Mouse (Mus musculus): ENCODE results near the gene Gatad2a. TPM values are rescaled to one million over a fixed set of nuclear protein-coding genes. Genes with fewer than 3 reads are reported as not detected.
A peak's percentile ranks its signal among the peaks of the same experiment; 100 is the strongest.
"Not testable (repeated sequence)": the region's sequence is repeated elsewhere in the genome, so short reads cannot be mapped to it uniquely, and the experiment has no call there.

Gene Gatad2a
- polyA plus RNA-seq, 1 experiment from 2014 or later: 36.3 TPM

- H3K36me3 ChIP-seq: 0 out of 2 replicates have a peak, but pooled peaks cover 2% of the 10 kb centered on the region
- H3K4me2 ChIP-seq: no peak overlapping the region
- H3K27me3 ChIP-seq: no peaks in the 10 kb centered on the region
- no peak for ATAC-seq (ENCODE audit: insufficient number of reproducible peaks, low FRiP score, low TSS enrichment, low read depth)
- H3K9ac ChIP-seq: no peak overlapping the region
- H3K4me1 ChIP-seq: peaks cover 13% of the 10 kb centered on the region; the same call in 1 of the 2 replicates
- H3K4me3 ChIP-seq: no peak overlapping the region
- no peaks in the 10 kb centered on the region for H3K9me3 ChIP-seq
- H3K27ac ChIP-seq: no peak overlapping the region
- WGBS: 48% methylated on average over 1 of the region's 1 CpGs
These were observed 38.8 kb downstream of the Gatad2a start for GRCm38 (mm10) chr8:69957419-69957818.

- ATAC-seq (ENCODE audit: insufficient number of reproducible peaks, low FRiP score, low TSS enrichment, low read depth): no peak
- Histone ChIP-seq H3K27ac (no peak overlapping the region), H3K9ac (no peak overlapping the region), H3K36me3 (0 out of 2 replicates have a peak, but pooled peaks cover 2% of the 10 kb centered on the region), H3K27me3 (no peaks in the 10 kb centered on the region), H3K4me2 (no peak overlapping the region), H3K4me1 (peaks cover 13% of the 10 kb centered on the region; the same call in 1 of the 2 replicates), H3K4me3 (no peak overlapping the region), H3K9me3 (no peaks in the 10 kb centered on the region)
- WGBS: 60% methylated on average over 2 of the region's 2 CpGs
These were observed 39.5 kb downstream of the Gatad2a start for GRCm38 (mm10) chr8:69956651-69957050.

- no peak overlapping the region for H3K27ac ChIP-seq
- 68% methylated on average over 1 of the region's 1 CpGs for WGBS
These were observed 41.5 kb downstream of the Gatad2a start for GRCm38 (mm10) chr8:69954642-69955041.

DNA sequence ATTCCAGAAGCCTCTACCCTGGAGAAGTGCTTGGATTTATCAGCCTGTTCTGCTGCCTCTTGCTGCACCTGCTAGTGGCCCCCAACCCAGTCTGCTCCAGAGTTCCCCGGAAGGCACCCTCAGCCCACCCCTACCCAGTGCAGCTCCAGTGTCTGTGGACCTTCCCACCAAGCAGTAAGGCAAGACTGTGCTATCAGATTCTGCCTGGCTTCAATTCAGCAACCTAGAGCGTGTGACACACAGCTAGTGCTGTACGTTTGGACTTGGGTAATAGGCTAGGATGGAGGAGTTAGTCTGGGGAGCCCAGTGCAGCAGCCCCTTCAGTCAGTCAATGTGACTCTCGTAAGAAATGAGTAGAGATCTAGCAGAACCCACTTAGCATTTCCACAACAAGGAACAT, 42.0 kb downstream of the Gatad2a start:
- H3K4me1 ChIP-seq: peaks cover 6% of the 10 kb centered on the region; the same call in 1 of the 2 replicates
- no peak for ATAC-seq (ENCODE audit: insufficient number of reproducible peaks, low FRiP score, low TSS enrichment, low read depth)
- H3K9me3 ChIP-seq: no peaks in the 10 kb centered on the region
- H3K9ac ChIP-seq: no peak overlapping the region
- H3K27ac ChIP-seq: no peak overlapping the region
- no peak overlapping the region for H3K4me3 ChIP-seq
- H3K36me3 ChIP-seq: peaks cover 5% of the 10 kb centered on the region; the same call in 1 of the 2 replicates
- H3K4me2 ChIP-seq: no peak overlapping the region
- WGBS: 75% methylated on average over 4 of the region's 4 CpGs
- H3K27me3 ChIP-seq: no peaks in the 10 kb centered on the region

More at GRCm38 (mm10) chr8:69954642-69955041, 41.5 kb downstream of the Gatad2a start:
- ATAC-seq (ENCODE audit: insufficient number of reproducible peaks, low FRiP score, low TSS enrichment, low read depth): no peak
- H3K4me1 ChIP-seq: peaks cover 10% of the 10 kb centered on the region; the same call in 1 of the 2 replicates
- H3K36me3 ChIP-seq: peaks cover 4% of the 10 kb centered on the region; the same call in 1 of the 2 replicates
- no peak overlapping the region for H3K4me3 ChIP-seq
- H3K9ac ChIP-seq: no peak overlapping the region
- no peak overlapping the region for H3K4me2 ChIP-seq
- H3K9me3 ChIP-seq: no peaks in the 10 kb centered on the region
- H3K27me3 ChIP-seq: no peaks in the 10 kb centered on the region

DNA sequence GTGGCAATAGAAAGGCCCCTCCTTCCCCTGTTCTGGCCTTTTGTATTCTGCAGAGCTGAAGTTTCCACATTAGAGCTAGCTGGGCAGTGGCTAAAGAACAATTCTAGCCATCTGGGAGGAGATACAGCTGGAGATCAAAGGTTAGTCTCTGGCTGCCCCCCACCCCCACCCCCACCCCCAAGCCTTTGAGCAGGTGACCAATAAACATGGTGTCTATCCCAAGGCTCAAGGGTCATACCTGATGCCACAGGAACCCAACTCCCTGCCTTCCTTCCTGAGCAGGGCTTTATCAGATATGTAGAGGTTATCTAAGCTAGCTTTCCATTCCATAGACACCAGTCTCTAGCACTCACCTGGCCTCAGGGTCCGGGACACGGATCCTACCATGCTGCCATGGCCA, 45.9 kb downstream of the Gatad2a start:
- H3K9ac ChIP-seq: no peak overlapping the region
- H3K4me1 ChIP-seq: no peaks in the 10 kb centered on the region
- no peak for ATAC-seq (ENCODE audit: insufficient number of reproducible peaks, low FRiP score, low TSS enrichment, low read depth)
- H3K27me3 ChIP-seq: no peaks in the 10 kb centered on the region
- H3K36me3 ChIP-seq: peaks cover 25% of the 10 kb centered on the region
- no peaks in the 10 kb centered on the region for H3K9me3 ChIP-seq
- no peak overlapping the region for H3K4me3 ChIP-seq
- WGBS: 96% methylated on average over 2 of the region's 2 CpGs
- no peak overlapping the region for H3K4me2 ChIP-seq
- H3K27ac ChIP-seq: no peak overlapping the region

DNA sequence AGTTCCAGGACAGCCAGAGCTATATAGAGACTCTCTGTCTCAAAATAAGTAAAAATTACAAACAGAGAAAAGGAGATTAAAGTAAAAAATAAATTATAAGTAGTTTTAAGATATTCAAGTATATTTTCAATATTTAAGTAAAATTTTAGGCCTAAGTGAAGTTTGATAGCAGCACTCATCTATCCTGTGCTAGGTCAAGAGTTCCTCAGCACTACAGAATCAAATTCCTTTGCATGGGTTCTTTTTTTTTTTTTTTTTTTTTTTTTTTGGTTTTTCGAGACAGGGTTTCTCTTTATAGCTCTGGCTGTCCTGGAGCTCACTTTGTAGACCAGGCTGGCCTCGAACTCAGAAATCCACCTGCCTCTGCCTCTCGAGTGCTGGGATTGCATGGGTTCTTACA, 53.7 kb downstream of the Gatad2a start:
- WGBS: 80% methylated on average over 3 of the region's 3 CpGs

GRCm38 (mm10) chr8:69940386-69940785, 55.8 kb downstream of the Gatad2a start:
- Histone ChIP-seq H3K36me3 (peaks cover 10% of the 10 kb centered on the region), H3K9me3 (no peaks in the 10 kb centered on the region), H3K9ac (no peak overlapping the region), H3K4me3 (no peak overlapping the region), H3K27me3 (no peaks in the 10 kb centered on the region), H3K4me2 (no peak overlapping the region), H3K4me1 (peaks cover 20% of the 10 kb centered on the region), H3K27ac (no peak overlapping the region)
- WGBS: 91% methylated on average over 2 of the region's 2 CpGs
- ATAC-seq (ENCODE audit: insufficient number of reproducible peaks, low FRiP score, low TSS enrichment, low read depth): no peak

More for the DNA sequence above, 53.7 kb downstream of the Gatad2a start:
- H3K27ac ChIP-seq; H3K9me3 ChIP-seq; H3K4me2 ChIP-seq; H3K4me3 ChIP-seq; H3K27me3 ChIP-seq; ATAC-seq (ENCODE audit: insufficient number of reproducible peaks, low FRiP score, low TSS enrichment, low read depth); H3K9ac ChIP-seq: not testable (repeated sequence)
- Histone ChIP-seq H3K36me3 (peaks cover 10% of the 10 kb centered on the region), H3K4me1 (peaks cover 14% of the 10 kb centered on the region)

DNA sequence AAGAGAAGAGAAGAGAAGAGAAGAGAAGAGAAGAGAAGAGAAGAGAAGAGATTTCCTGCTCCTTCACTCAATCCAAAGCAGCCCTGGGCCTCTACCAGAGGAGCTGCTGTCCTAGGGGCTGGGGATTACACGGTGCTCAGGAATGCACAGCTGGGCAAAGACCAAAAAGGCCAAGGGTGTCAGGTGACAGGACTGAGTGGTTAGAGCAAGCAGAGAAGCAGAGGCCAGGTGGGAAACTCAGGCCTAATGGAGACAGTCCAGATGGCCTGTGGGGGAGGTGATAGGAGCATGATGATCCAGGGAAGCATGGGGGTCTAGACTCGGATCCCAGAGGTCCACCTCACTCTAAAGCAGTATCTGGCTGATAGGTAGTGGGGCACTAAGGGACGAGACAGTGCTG, 56.6 kb downstream of the Gatad2a start:
- WGBS: 23% methylated on average over 3 of the region's 3 CpGs
- no peaks in the 10 kb centered on the region for H3K9me3 ChIP-seq
- ATAC-seq (ENCODE audit: insufficient number of reproducible peaks, low FRiP score, low TSS enrichment, low read depth): no peak
- no peak overlapping the region for H3K27ac ChIP-seq
- H3K4me3 ChIP-seq: no peak overlapping the region
- no peaks in the 10 kb centered on the region for H3K27me3 ChIP-seq
- peaks cover 20% of the 10 kb centered on the region for H3K4me1 ChIP-seq
- peaks cover 17% of the 10 kb centered on the region for H3K36me3 ChIP-seq
- no peak overlapping the region for H3K9ac ChIP-seq
- no peak overlapping the region for H3K4me2 ChIP-seq

GRCm38 (mm10) chr8:69938245-69938982, 57.8 kb downstream of the Gatad2a start:
- no peaks in the 10 kb centered on the region for H3K27me3 ChIP-seq
- no peaks in the 10 kb centered on the region for H3K9me3 ChIP-seq

DNA sequence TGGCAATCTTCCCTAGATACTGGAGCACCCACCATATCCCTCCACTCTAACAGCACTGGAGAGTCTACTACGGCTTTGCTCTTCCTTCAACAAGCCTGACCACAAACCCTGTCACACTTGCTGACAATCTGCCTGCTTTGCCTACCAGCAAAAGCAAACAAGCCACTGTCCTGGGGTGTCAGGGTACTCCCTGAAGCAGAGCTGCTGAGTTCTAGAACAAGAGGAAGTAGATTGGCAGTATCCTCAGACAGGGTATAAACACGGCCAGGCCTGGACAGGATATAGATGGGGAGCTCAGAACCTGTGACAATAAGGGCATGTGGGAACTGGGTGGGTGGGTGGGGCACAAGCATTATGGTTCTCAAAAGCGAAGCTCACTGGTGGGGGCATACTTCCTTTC, 58.7 kb downstream of the Gatad2a start:
- WGBS: 81% methylated on average over 3 of the region's 3 CpGs
- no peak overlapping the region for H3K4me2 ChIP-seq
- 0 out of 2 replicates have a peak overlapping the region, but pooled peaks have one; percentile 35 for H3K27ac ChIP-seq
- H3K36me3 ChIP-seq: peaks cover 30% of the 10 kb centered on the region
- no peak overlapping the region for H3K9ac ChIP-seq
- peaks cover 20% of the 10 kb centered on the region for H3K4me1 ChIP-seq
- no peaks in the 10 kb centered on the region for H3K27me3 ChIP-seq
- no peak for ATAC-seq (ENCODE audit: insufficient number of reproducible peaks, low FRiP score, low TSS enrichment, low read depth)
- no peaks in the 10 kb centered on the region for H3K9me3 ChIP-seq
- no peak overlapping the region for H3K4me3 ChIP-seq

More at GRCm38 (mm10) chr8:69938245-69938982, 57.8 kb downstream of the Gatad2a start:
- WGBS: 79% methylated on average over 6 of the region's 6 CpGs
- H3K36me3 ChIP-seq: peaks cover 29% of the 10 kb centered on the region
- no peak overlapping the region for H3K4me2 ChIP-seq
- no peak overlapping the region for H3K9ac ChIP-seq
- no peak overlapping the region for H3K27ac ChIP-seq
- H3K4me1 ChIP-seq: peaks cover 20% of the 10 kb centered on the region
- ATAC-seq (ENCODE audit: insufficient number of reproducible peaks, low FRiP score, low TSS enrichment, low read depth): no peak
- H3K4me3 ChIP-seq: no peak overlapping the region

GRCm38 (mm10) chr8:69936050-69936794, 60.0 kb downstream of the Gatad2a start:
- no peaks in the 10 kb centered on the region for H3K9me3 ChIP-seq
- H3K36me3 ChIP-seq: peaks cover 30% of the 10 kb centered on the region
- no peak overlapping the region for H3K4me2 ChIP-seq
- H3K4me3 ChIP-seq: no peak overlapping the region
- peak; percentile 61 for ATAC-seq (ENCODE audit: insufficient number of reproducible peaks, low FRiP score, low TSS enrichment, low read depth)
- no peak overlapping the region for H3K9ac ChIP-seq
- H3K27ac ChIP-seq: peak overlapping the region; percentile 54
- H3K27me3 ChIP-seq: no peaks in the 10 kb centered on the region
- 65% methylated on average over 7 of the region's 7 CpGs for WGBS
- H3K4me1 ChIP-seq: peaks cover 20% of the 10 kb centered on the region

GRCm38 (mm10) chr8:69935431-69935830, 60.8 kb downstream of the Gatad2a start:
- H3K27me3 ChIP-seq: no peaks in the 10 kb centered on the region
- no peaks in the 10 kb centered on the region for H3K9me3 ChIP-seq
- 96% methylated on average over 3 of the region's 3 CpGs for WGBS
- peaks cover 30% of the 10 kb centered on the region for H3K36me3 ChIP-seq
- no peak overlapping the region for H3K4me2 ChIP-seq
- ATAC-seq (ENCODE audit: insufficient number of reproducible peaks, low FRiP score, low TSS enrichment, low read depth): no peak
- peaks cover 20% of the 10 kb centered on the region for H3K4me1 ChIP-seq
- peak overlapping the region; percentile 54; the same call in 1 of the 2 replicates for H3K27ac ChIP-seq
- H3K4me3 ChIP-seq: no peak overlapping the region
- no peak overlapping the region for H3K9ac ChIP-seq

Data from limb, embryonic 15.5 days (tissue).